Mouse (Mus musculus) liver, embryonic 14.5 days (tissue): ENCODE measurements around the gene Scrn3.

Experiments
- CTCF ChIP-seq: IDR thresholded peaks from 2 replicates; pipeline ENCODE4 v1.5.1; 2016; ENCODE audit warnings: antibody characterized with exemption, low read depth, control low read depth
- EP300 ChIP-seq: IDR thresholded peaks from 2 replicates; pipeline ENCODE4 v1.6.1; 2016; ENCODE audit warnings: antibody characterized with exemption, low read depth

GRCm38 (mm10) chr2:73268281-73268680 lies 44.1 kb upstream of the Scrn3 start:
- TF ChIP-seq CTCF = no peak
- TF ChIP-seq EP300 = no peak
